Mouse (Mus musculus): ENCODE results near the gene Zmiz1.

- TF ChIP-seq CTCF (IDR thresholded peaks at IDR 0.05; ENCODE audit: control insufficient read depth, insufficient read depth, insufficient read length), result no peak
- no peak for TF ChIP-seq MAX (IDR thresholded peaks at IDR 0.05)
- TF ChIP-seq CEBPB (IDR thresholded peaks at IDR 0.05; ENCODE audit: low read depth), result no peak
- TF ChIP-seq MYOD1 (IDR thresholded peaks at IDR 0.05; ENCODE audit: control insufficient read depth, insufficient read length, low read depth), result no peak
- TF ChIP-seq MYOG (IDR thresholded peaks at IDR 0.05; ENCODE audit: control insufficient read depth, extremely low read depth, insufficient read length), result no peak
- no peak for TF ChIP-seq USF1 (IDR thresholded peaks at IDR 0.05; ENCODE audit: low read depth)
- no peak for TF ChIP-seq FOSL1 (IDR thresholded peaks at IDR 0.05; ENCODE audit: insufficient read depth, low read length, poor library complexity, severe bottlenecking)
Observed at GRCm38 (mm10) chr14:25501481-25501880, 42.5 kb downstream of the Zmiz1 start.

Data from C2C12 (cell line).